In the genomic region with DNA sequence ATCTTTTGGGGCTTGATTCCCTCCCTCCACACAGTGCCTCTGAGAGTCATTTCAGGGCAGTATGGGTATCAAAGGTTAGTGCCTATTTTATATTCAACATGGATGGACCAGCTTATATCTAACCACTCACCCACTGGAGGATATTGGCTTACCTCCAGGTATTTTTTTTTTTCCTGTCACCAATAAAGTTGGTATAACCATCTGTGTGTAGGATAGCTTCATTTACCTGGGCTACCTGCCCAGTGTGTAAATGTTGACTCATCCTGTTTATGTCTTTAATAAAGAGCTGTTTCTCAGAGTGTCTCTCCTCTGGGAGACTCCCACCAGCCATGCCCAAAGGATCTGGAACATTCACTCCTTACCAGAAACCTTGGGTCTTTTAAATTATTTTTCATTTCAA, we compare ENCODE assay signal across 19 mouse cellular contexts. TPM values are rescaled to one million over a fixed set of nuclear protein-coding genes. Genes with fewer than 3 reads are reported as not detected.
DNase-seq lines count a peak whose midpoint lies in the region.
"Had no signal": no experiment of that assay in that cellular context is flagged by ENCODE, and none has a peak within 500 bp of the region (broad histone marks: within the 10 kb centered on the region; RNA-seq: fewer than 3 reads in every experiment).

No protein-coding gene starts in this region.

- peak; percentile 94 for DNase-seq in large intestine, adult 2 months (ENCODE audit: low read depth, low spot score)
- no peak for DNase-seq in layer of hippocampus, adult 8-10 months (ENCODE audit: low spot score in 2 of 2)
- DNase-seq: adrenal gland, adult 2 months; adrenal gland, adult 8-10 months; adrenal gland, postnatal 10 days; adrenal gland, postnatal 14 days; adrenal gland, postnatal 25 days; adrenal gland, postnatal 36 days; B cell, adult 2 months; cerebellum, adult 11 months; cerebellum, adult 11-12 months; cerebellum, adult 18-20 months; cerebellum, adult 2 months had no signal

RNA-seq across cellular contexts. Expression of gene Trpc4, which starts 14.9 kb away (rescaled TPM):
- 0.63 and 0.74 TPM in 2 replicates for polyA plus RNA-seq in large intestine, adult 2 months (2012; rRNA removed)
- total RNA-seq in layer of hippocampus, adult 8-10 months (2022) = 10 to 100 TPM; 57.6 to 65.6 (median 59.9) TPM
- total RNA-seq: CH12.LX, ES-E14, MEL had no signal
- polyA plus RNA-seq: activated CD4-positive, CD25-positive, alpha-beta regulatory T cell, adult 4 months; C2C12; G1E had no signal
